Mouse (Mus musculus) hindbrain, embryonic 12.5 days (tissue): ENCODE results near the gene Ccdc117. TPM values are rescaled to one million over a fixed set of nuclear protein-coding genes. Genes with fewer than 3 reads are reported as not detected.

Source experiments
- ATAC-seq: fragments of 200-750 bp; cut with Nextera tagmentation; 2 replicates; pipeline ENCODE4 v1.8.0; 2017; ENCODE audit warnings: moderate TSS enrichment; ENCODE audit not compliant: low FRiP score
- H3K27ac ChIP-seq: fragments of 300-500 bp; sonication (generic); 2 replicates; pipeline ENCODE4 v1.5.1; 2016; ENCODE audit warnings: mild to moderate bottlenecking
- H3K27me3 ChIP-seq: fragments of 300-500 bp; sonication (generic); 2 replicates; pipeline ENCODE4 v1.6.1; 2016; ENCODE audit warnings: mild to moderate bottlenecking
- H3K36me3 ChIP-seq: fragments of 300-500 bp; sonication (generic); 2 replicates; pipeline ENCODE4 v1.6.1; 2016; ENCODE audit warnings: mild to moderate bottlenecking
- H3K4me1 ChIP-seq: fragments of 300-500 bp; sonication (generic); 2 replicates; pipeline ENCODE4 v1.6.1; 2016
- H3K4me2 ChIP-seq: fragments of 300-500 bp; sonication (generic); replicated peaks from 2 replicates; pipeline ENCODE4 v1.6.1; 2016; ENCODE audit warnings: mild to moderate bottlenecking
- H3K4me3 ChIP-seq: fragments of 300-500 bp; sonication (generic); 2 replicates; pipeline ENCODE4 v1.5.1; 2016; ENCODE audit warnings: mild to moderate bottlenecking
- H3K9ac ChIP-seq: fragments of 300-500 bp; sonication (generic); 2 replicates; pipeline ENCODE4 v1.6.1; 2016; ENCODE audit warnings: mild to moderate bottlenecking, moderate library complexity
- H3K9me3 ChIP-seq: fragments of 300-500 bp; sonication (generic); replicated peaks from 2 replicates; pipeline ENCODE4 v1.6.1; 2016; ENCODE audit warnings: mild to moderate bottlenecking
- WGBS: fragments of 180-500 bp; shearing (Covaris S2); methylation state at CpG from one replicate; pipeline ENCODE4 v1.1.7; 2016; 5-methylcytosine and 5-hydroxymethylcytosine counted together
- polyA plus RNA-seq: library from polyadenylated mRNA; unstranded; fragments of >200 nt; fragmentation: Nextera tagmentation; extraction: Ambion mirVana; gene quantifications from 2 replicates; pipeline ENCODE4 v1.2.1, GENCODE M21; 2016

Gene Ccdc117
- polyA plus RNA-seq, 1 experiment from 2014 or later: 25.3 TPM

DNA sequence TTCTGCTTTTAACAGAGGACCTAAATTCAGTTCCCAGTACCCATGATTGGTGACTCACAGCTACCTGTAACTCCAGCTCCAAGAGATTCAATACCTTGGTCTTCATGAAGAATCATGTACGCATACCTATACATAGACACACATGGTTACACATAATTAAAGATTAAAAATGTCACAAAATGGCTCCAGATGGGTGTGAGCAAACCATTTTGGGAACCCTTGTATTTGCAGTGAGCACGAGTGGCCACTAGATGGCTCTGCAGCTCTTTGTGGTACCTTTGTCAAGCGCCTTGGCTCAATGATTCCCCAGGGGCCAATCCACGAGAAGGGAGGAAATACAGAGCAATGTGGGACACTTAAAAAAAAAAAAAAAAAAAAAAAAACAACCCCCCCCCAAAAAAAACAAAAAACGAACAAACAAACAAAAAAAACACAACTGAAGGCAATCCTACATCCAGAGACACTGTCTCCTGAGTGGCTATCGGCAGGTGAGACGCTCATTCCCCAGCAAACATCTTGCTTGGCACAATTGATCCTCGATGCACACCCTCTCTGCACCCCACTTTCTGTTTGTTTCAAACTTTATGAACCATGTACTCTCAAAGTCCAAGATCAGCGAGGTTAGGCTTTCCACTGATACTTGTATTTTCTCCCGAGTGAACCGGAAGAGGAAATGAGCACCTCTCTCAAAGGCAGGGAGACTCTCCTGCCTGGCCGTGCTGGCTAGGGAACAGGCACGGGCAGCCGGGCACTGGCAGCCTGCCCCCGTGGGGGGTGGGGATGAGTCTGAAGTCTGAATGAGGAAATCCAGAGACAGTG, 56.6 kb downstream of the Ccdc117 start:
- Histone ChIP-seq H3K4me3 (peak overlapping the region; percentile 30), H3K9me3 (no peaks in the 10 kb centered on the region), H3K27me3 (no peaks in the 10 kb centered on the region), H3K36me3 (no peaks in the 10 kb centered on the region), H3K4me2 (peak overlapping the region; percentile 58), H3K9ac (peak overlapping the region; percentile 50; the same call in 1 of the 2 replicates), H3K27ac (no peak overlapping the region), H3K4me1 (peaks cover 3% of the 10 kb centered on the region; the same call in 1 of the 2 replicates)
- WGBS: 18% methylated on average over 15 of the region's 15 CpGs
- peak; percentile 68 for ATAC-seq

GRCm38 (mm10) chr11:5482581-5482980, 59.4 kb downstream of the Ccdc117 start:
- H3K27ac ChIP-seq: no peak overlapping the region

More at GRCm38 (mm10) chr11:5482581-5482980, 59.4 kb downstream of the Ccdc117 start:
- Histone ChIP-seq H3K4me1 (peaks cover 3% of the 10 kb centered on the region; the same call in 1 of the 2 replicates), H3K4me3 (no peak overlapping the region), H3K27me3 (no peaks in the 10 kb centered on the region), H3K36me3 (no peaks in the 10 kb centered on the region), H3K9ac (no peak overlapping the region), H3K4me2 (no peak overlapping the region), H3K9me3 (no peaks in the 10 kb centered on the region)
- no peak for ATAC-seq
- 90% methylated on average over 13 of the region's 13 CpGs for WGBS

Other genes starting within 250 kb of the Ccdc117 start
- gene Znrf3, start 97.3 kb downstream of the Ccdc117 start, polyA plus RNA-seq: 8.2 and 8.3 TPM in 2 replicates
- 135 and 146 TPM in 2 replicates for gene Xbp1, start 21.5 kb downstream of the Ccdc117 start, polyA plus RNA-seq
- gene Ankrd36, start 27.5 kb upstream of the Ccdc117 start, polyA plus RNA-seq: 0.15 TPM in 1 of 2 replicates, not detected in the other
- 137 and 162 TPM in 2 replicates for gene Mrps24, start 173.5 kb upstream of the Ccdc117 start, polyA plus RNA-seq
- 26.1 and 26.6 TPM in 2 replicates for gene Urgcp, start 220.2 kb upstream of the Ccdc117 start, polyA plus RNA-seq
- gene Dbnl, start 246.3 kb upstream of the Ccdc117 start, polyA plus RNA-seq: 145 and 153 TPM in 2 replicates